Mouse (Mus musculus) lung, adult 18-20 months (tissue): ENCODE results near the gene Hist1h2ad.
"Not testable (repeated sequence)": the region's sequence is repeated elsewhere in the genome, so short reads cannot be mapped to it uniquely, and the experiment has no call there.

Source experiments
- DNase-seq, 2 experiments: peaks; one replicate each; pipeline ENCODE4 v3.0.0; 2022; ENCODE audit warnings: mixed read lengths in 2 of 2

Hist1h2ad gene

DNA sequence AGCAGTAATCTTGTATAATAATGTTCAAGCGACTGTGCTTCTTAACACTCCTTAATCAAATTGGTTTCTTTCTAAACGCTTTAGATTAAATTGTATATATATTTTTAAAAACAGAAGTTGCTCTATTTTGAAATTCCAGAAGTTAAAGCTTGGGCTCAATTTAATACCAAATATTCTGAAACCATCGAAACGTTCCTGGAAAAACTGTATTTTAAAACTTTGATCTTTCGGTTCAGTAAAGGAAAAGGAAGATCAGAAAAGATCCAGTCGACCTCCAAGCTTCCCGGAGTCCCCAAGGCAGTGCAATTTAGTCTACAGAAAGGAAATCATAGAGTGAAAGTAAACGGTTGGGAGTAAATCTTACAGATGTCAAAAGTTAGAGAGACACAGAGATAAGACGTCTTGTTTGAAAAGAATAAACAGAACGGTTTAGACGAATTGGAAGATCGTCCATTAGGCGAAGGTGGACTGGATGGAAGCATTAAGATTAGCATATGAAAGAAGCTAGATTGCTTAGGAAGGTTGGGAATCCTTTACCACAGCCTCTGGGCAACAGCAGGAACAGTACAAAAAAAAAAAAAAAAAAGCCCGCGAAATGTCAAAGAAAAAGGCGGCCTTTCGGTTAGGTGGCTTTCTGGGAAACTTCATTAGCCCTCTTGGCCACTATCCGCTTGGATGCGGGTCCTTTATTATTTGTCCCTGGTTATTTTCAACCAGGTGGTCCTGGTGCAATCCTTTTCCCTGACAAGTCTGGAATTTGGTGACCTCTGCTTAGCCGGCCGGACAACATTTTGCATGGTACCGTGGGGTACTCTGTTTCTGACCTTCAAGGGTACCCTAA lies 12.1 kb downstream of the Hist1h2ad start:
- DNase-seq, result no peak

DNA sequence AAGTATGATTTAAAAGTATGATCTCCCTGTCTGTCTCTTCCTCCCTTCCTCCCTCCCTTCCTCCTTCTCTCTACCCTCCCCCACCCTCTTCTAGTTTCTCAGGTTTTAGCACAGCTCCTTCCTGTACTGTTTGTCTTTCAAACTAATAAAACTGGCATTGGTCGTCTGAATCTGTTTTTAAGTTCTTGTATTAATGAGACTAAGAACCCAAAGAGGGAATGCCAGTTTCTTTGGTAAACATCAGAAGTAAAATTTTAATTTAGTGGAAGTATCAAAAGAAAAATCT lies 12.7 kb downstream of the Hist1h2ad start:
- no peak for DNase-seq

DNA sequence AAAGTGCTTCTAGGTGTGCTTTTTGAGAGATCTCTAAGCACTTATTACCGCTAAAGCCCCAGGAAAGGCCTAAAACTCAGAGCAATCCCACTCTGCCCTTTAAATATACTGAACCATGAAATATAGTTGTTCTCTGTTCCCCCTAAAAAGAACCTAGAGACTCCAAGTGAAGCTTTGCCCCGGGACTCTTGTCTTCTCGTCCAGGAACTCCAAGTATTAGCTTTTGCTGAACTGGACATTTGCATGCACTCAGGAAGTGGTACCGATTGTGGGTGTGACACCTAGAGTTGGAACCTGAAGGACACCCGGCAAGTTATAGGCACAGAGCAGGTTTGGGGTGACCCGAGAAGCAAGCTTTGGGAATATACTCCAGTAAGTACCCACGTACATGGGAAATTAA lies 17.0 kb downstream of the Hist1h2ad start:
- no peak for DNase-seq

DNA sequence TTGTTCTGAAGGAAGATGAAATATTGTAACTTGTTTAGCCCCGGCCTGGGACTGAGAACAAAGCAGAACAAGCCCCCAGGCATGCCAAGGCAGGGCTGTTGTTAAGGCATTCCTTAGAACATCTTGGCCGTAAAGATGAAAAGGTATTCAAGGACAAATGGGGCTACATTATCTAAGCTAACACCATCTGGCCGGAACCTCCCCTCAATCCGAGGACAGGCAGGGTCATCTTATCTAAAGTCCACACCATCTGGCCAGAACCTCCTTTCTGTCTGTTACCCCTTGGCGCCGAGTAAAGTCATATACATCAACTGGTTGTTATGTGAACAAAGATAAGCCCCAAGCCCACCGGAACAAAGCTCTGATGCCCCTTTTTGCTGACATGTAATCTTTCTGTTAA lies 17.7 kb downstream of the Hist1h2ad start:
- not testable (repeated sequence) for DNase-seq

DNA sequence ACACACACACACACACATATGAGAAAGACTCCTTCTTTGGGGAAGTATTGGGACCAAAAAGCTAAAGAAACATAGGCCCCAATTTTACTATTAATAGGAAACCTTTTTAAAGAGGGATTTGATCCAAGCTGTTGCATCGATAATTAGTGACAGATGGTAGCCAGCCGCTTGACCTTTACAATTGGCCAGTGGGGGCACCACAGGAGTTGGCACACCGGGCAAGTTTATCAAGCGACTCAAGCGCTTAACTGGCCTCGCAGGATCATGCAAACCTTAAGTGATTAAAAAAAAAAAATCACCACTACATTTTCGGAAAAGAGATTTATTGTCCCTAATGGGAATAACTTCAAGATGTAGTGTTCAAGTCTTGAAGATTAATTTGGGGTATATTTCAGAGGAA lies 18.4 kb downstream of the Hist1h2ad start:
- DNase-seq, result no peak

DNA sequence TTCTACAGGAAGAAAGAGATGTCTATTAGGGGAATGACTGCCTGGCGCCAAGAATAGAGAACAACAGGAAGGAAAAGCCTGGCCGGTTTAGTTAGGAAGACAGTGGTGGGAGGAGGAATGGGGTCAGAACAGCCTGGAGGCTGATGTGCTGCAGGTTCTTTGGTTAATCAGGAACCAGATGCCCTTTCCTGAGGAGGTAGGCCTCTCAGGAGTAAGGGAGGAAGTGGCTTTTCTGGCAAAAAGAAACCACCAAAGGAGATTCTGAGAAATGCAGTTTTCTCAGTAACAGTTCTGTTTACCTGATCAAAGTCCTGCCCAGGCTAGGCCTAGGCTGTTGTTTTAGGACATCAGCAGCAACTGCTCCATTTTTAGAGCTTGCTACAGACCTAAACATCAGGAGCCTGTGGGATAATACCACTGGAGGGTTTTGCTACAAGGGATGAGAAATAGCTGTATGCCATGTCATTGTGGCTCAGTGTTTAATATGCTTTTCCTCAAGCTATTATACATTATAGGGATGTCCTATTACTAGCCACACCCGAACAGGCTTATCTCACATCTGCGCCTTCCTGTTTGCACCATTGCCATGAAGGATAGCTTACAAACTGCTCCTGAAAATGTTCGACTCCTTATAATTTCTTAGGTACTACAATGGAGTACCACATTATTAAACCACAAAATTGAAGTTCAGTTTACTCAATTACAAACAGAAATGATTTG lies 19.0 kb downstream of the Hist1h2ad start:
- peak in 1 of 2 experiments; percentile 42 for DNase-seq

DNA sequence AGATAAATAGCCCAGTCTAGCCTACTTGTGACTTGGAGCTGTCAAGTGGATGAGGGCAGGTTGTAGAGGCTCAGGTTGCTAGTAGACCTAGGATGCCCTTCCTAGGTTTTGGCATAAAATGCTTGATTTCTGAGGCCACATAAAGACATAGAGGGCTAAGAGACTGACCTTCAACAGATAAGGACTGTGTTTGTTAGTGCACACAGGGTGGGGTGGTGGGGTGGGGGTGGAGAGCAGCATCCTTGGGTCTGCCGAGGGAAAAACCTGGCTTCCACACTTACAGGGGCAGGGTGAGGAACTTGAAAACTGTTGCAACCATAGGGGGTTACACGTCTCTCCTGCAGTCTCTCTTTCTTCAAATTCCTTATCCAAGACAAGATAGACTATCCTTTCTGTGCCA lies 21.0 kb downstream of the Hist1h2ad start:
- no peak for DNase-seq

DNA sequence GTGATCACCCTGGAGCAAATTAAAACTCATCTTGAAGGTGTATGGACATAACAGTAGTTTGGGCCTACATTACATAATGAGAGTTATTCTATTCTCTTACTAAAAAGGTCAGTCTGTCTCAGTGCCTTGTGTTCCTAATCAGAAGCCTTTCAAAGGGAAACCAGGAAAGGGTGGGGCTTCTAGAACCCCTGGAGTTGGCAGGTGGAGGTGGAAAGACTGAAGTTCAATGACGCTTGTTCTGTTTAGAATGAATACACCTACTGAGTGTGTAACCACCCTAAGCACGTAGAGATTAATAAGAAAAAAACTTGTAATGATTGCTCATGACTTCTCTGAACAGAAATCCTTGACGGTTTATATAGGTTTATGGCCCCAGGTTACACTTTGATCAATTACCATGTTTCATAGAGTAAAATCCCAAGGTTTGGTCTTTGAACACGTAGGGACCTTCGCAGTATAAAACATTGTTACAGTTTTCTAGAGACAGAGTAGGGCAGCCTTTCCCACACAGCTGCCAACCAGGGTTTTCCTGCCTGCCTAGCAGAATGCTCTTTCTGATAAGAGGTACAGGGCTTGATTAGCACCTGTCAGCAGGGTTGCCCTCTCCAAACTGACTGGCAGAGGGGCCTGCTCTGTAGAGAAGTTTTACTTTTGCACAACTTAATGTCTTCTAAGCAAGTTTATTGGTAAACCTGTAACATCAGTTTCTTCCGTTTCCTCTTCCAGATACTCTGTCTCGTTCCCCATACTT lies 21.6 kb downstream of the Hist1h2ad start:
- DNase-seq, result no peak

DNA sequence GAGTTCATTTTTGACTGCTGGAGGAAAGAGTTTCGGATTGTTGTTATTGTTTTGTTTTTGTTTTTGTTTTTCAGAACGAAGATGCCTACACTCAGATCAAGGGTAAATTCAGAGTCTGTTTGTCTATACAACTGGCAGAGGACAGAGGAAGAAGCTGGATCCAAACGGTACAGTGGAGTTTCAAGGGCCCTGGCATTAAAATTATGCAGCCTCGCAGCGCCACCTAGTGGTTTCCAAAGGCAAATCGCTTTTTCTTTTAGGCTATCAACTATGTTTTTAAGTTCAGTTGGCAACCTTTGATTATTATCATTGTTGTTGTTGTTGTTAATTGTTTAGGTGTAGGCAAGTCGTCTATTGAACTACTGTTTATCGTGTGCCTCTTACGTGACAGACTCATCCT lies 23.8 kb downstream of the Hist1h2ad start:
- DNase-seq, result peak; percentile 75 to 81

DNA sequence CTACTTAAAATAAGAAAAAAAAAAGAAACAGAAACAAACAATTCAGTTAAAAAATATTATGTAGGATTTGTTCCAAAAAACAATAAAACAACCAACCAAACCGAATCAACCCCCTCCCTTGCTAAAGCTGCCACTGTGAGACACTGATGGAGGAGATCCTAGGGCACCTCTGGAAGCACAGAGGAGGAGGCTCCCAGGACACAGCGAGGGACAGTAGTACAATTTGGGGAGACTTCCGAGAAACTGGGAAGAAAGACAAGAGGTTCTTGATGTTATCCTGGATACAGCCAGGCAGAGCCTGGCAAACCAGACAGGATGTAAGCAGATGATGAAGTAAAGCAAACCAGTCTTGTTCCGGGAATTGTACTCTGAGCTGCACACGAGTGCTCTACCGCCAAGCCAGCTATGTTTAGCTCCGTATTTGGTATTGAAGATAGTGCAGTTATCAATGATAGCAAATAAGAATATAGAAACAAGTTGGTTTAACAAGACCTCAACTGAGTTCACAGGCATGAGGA lies 29.1 kb downstream of the Hist1h2ad start:
- DNase-seq, result peak; percentile 35 to 61

DNA sequence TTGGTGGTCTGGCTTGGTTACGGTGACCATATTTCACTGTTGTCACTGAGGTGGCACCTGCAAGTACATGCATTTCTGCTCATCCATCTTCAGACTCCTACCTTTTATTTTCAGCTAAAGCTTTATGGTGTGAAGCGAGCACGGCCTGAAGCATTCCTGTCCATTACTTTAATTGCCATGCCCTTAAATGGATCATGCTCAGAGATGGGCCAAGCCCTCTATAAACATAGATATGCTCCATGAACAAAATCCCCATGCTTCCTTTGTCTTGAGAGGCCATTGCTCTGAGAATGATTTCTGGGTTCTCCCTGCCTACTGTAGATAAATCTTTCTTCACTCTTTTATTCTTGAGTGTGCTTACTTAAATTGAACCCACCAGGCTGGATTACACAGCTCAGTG lies 30.3 kb downstream of the Hist1h2ad start:
- DNase-seq, result no peak

DNA sequence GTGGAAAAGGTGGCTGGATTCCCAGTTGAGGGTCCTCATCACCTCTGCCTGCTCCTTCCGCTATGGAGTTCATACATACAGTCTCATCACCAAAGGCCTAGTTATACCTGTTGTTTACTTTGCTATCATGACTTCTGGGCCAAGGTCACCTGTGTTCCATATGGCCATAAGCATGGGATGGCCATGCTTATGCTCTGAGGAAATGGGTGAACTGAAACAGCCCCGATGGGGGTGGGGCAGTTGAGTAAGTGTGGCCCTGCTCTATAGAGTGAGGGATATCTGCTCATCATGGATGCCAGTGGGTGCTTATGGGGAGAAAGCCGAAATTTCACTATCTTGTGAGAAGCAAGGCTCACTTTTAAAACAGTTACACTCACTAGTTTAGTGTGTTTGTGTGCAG lies 30.9 kb downstream of the Hist1h2ad start:
- no peak for DNase-seq

DNA sequence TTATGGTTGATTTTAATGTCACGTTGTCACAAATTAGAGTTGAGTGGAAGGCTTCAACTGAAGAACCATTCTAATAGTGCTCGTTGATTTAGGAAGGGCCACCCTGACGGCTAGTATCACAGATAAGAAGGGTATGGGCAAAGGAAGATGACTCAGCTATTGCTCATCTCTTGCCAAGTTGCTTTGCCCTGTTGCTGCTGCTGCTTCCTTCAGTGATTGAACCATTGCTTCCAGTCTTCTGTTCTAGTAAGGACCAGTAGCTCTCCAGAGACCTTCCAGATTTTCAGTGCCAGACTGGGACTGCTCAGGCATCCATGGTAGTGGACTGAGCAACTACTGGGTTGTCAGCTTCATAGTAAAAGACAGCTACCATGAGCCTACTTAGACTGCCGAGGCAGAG lies 35.0 kb downstream of the Hist1h2ad start:
- DNase-seq, result no peak

DNA sequence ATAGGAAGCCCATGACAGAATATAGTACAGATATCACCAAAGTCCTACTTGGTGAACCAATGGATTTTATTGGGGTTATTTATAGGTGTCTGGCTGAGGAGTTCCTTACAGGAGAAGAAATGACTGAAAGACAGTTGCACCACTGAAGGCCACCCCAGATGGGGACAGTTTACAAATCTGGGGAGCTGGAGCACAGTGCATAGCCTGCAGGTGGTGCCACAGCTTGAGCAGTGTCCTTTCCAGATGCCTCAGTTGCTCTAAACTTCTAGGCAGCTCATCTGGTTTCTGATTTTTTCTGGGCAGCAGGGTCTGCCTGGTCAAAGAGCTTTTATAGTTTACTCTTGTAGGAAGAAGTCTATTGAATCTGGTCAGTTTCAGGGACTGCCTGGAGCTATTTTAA lies 35.7 kb downstream of the Hist1h2ad start:
- no peak for DNase-seq

DNA sequence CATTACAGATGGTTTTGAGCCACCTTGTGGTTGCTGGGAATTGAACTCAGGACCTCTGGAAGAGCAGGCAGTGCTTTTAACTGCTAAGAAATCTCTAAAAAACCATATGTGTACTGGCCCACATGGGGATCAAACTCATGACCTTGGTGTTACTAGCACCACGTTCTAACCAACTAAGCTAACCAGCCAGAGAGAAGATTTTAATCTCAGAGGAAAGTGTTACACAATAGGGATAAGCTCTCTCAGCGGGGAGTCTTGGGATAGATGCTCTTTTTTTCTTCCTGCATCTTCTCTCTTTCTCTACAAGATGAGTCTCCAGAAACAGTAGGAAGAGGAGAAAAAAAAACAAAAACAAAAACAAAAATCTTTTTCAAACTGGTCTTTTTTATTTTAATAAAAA lies 36.2 kb downstream of the Hist1h2ad start:
- DNase-seq, result no peak

DNA sequence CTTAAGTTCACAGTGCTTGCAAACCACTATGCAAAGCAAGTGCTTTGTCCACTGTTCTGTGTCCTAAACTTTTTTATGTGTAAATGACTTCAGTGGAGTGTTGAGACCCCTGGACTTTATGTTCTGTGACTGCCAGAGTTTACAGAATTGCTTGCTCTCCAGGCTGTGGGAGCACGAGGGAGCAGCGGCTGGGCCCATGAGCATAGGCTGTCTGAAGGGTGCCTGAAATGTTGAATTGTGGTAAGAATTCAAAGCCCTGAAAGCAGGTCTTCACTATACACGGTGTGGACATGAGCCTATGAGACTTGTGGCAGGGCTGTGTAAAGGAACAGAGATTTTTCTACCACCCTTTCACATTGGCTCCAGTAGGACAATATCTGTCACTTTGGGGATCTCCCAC lies 37.5 kb downstream of the Hist1h2ad start:
- no peak for DNase-seq

DNA sequence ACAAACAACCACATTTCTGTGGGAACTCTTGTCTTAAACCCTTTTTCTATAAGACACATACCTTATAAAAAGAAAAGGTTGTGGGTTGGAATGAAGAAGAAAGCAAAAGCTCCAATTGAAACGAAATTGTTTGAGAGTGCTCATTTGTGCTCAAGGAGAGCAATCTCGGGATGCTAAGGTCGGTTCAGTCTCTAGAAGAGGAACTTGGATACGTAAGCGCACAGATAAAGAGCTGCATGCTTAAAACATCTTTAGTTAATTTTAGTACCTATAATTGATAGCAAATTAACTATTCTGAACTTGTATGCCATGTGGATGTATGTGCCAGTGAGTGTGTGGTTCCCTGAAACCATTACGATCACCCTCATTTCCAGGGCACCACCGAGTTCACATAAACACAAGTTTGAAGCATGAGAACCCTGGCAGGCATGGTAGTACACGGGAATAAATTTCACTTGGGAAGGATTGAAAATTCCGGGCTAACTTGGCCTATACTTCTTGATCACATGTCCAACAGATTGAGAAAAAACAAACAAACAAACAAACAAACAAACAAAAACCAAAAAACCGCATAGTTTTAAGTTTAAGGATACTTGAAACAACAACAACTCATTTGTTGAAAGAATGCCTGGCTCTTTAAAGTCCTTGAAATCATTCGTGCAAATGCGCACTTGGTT lies 46.0 kb downstream of the Hist1h2ad start:
- no peak for DNase-seq

DNA sequence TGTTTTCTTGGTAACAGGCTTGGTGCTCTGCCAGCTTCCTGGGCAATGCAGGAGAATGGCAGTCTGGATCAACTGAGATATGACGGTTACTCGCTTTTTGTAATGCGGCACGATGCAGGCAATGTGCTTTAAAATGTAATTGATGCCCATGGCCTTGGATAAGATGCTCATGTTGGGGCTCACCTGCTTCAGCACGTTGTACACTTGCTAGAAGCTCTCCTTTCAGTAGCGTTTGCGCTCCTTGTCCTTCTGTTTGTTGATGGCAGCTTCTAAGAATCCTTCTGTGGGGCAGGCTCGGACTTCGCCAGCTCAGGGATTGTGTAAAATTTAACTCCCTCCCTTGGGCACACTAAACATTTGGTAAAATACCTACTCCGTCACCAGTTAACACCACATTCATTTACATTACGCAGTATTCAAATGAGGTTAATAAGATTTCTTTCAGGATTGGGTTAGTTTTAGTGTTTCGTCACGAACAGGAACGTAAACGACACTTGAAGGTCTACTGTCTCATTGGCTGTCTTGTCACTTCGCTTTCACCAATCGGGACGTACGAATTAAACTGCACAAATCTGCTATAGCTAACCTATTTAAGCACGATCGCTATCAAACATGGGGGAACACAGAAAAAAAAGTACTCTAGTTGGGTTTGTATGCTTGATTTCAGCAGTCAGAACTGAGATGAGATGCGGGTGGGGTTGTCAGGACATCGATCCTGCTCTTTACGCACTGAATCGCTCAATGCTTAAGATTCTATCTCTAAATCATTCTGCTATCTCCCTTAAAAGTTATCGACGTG lies 46.8 kb downstream of the Hist1h2ad start, which contains the start of gene Hist1h2be:
Gene Hist1h2be, minus strand, starts transcription at position 392 of the 799 bp plus-strand sequence.
- peak; percentile 67 to 82 for DNase-seq

DNA sequence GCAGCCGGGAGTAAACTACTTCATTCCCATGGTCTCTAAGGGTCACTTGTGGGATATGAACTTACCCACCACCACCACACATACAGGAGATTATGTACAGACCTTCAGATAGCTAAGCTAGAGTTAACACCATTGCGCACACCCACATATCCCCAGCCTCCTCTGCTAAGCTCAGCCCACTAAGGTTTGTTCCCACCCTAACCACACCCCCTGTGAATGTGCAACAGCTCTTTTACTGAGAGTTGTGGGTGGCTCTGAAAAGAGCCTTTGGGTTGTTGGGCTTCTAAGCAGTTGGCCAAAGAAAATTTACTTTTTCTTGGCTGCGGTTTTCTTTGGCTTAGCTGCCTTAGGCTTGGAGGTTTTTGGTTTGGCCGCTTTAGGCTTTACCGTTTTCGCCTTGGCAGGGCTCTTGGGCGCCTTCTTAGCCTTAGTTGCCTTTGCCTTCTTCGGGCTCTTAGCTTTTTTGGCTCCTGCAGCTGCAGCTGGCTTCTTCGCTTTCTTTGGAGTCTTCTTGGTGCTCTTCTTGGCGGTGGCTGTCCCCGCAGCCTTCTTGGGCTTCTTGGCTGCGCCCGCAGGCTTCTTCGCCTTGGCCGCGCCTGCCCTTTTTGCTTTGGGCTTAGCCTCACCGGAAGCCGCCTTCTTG lies 47.5 kb downstream of the Hist1h2ad start:
- peak; percentile 86 to 87 for DNase-seq

DNA sequence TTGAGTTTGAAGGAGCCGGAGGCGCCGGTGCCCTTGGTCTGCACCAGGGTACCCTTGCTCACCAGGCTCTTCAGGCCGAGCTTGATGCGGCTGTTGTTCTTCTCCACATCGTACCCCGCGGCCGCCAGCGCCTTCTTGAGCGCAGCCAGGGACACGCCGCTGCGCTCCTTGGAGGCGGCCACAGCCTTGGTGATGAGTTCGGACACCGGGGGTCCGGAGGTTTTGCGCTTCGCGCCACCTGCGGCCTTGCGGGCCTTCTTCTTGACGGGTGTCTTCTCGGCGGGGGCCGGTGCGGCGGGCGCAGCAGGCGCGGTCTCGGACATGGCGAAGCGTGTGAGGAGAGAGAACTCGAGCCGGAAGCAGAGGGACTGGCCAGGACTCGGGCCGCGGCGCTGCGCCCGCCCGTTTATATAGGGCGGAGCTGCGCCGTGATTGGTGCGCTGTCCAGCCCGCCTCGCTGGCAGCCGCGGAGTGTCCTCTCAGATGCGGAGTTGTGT lies 48.0 kb downstream of the Hist1h2ad start, which contains the start of gene Hist1h1e:
Gene Hist1h1e, minus strand, starts transcription at position 384 of the 497 bp plus-strand sequence.
- DNase-seq, result peak; percentile 89

DNA sequence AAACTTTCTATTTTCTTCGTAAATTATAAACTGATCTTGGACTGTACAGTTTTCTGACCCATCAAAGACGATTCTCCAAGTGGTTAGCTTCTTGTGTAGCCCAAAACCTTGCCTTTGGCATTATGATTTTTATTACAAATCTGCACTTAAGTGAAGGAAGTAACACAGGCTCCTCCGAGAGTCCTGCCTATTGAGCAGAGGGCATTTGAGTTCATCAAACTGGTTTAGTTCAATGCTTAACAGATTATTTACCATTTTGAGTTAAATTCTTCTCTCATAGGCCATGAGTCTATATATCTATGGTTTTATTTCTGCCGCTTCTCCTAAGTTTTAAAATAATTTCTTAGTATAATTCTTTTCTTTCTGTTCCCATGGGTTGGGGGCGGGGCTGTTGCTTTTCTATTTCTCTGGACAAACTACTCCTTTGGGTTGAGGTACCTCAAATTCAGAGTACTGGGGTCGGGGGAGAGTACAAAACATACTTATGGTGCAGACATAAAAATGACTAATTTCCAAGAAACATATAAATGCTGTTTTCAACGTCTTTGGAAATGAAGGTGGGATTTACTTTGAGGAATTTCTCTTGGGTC lies 48.8 kb downstream of the Hist1h2ad start:
- no peak for DNase-seq
